Mouse (Mus musculus) megakaryocyte, embryonic 14.5 days (primary cell): ENCODE results near the gene Hepacam.

ENCODE experiments used
- FLI1 ChIP-seq: IDR thresholded peaks from 2 replicates; pipeline ENCODE4 v1.6.1; 2012; ENCODE audit warnings: low read length, inconsistent platforms, mixed read lengths
- GATA1 ChIP-seq: IDR thresholded peaks from 3 replicates; pipeline ENCODE4 v1.6.1; 2012; ENCODE audit warnings: mixed read lengths, low read length, inconsistent platforms, borderline replicate concordance

- TF ChIP-seq GATA1 (no peak), FLI1 (no peak)
Measured at GRCm38 (mm10) chr9:37371232-37371801, 4.2 kb downstream of the Hepacam start.
